Mouse (Mus musculus) gastrocnemius, adult 8-10 months (tissue): ENCODE results near the gene Agbl4. TPM values are rescaled to one million over a fixed set of nuclear protein-coding genes. Genes with fewer than 3 reads are reported as not detected.

Experiments
- DNase-seq, 2 experiments: peaks; one replicate each; pipeline ENCODE4 v3.0.0; 2022; ENCODE audit warnings: low spot score in 2 of 2
- total RNA-seq, 4 experiments: library from RNA; stranded (reverse); gene quantifications; 2 replicates each; pipeline ENCODE4 v1.2.4; 2022

Gene Agbl4
- total RNA-seq, 4 experiments from 2014 or later, result not detected

GRCm38 (mm10) chr4:111256931-111257330 lies 859.5 kb downstream of the Agbl4 start:
- DNase-seq, result no peak

GRCm38 (mm10) chr4:111280936-111281335 lies 883.5 kb downstream of the Agbl4 start:
- no peak for DNase-seq

DNA sequence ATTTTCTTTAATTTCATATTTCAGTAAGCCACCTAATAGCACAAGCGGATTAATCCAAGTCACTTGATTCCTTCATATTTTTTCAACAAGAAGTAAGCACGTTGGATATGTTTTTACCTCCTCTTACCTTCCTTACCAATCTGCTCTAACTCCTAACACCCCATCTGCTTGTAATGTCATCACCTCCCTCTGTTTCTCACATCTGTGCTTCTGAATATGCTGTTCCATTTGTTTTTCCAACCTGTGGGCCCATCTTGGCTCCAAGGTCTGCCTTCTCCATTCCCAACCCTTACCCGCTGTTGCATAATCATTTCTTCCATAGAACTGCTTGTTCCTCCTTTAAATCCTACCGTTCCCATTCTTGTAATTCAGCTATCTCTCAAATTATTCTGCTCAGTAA lies 884.4 kb downstream of the Agbl4 start:
- no peak for DNase-seq

DNA sequence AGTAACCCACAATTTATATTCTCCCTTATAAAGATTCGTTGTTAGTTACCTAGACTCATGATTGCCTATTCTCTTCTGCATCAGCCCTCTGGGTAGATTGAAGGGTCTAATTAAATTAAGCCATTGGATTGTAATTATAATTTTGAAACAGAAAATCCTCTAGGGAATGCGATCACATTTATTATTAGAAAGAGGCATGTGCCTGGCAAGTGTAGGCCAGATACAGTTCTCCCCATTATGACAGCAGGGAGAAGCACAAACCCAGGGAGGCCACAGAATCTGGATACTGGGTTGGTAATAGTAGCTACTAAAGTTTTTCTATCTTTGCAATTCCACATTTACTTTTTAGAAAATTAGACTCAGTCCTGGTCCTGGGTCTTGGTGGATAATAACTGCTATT lies 887.2 kb downstream of the Agbl4 start:
- no peak for DNase-seq

DNA sequence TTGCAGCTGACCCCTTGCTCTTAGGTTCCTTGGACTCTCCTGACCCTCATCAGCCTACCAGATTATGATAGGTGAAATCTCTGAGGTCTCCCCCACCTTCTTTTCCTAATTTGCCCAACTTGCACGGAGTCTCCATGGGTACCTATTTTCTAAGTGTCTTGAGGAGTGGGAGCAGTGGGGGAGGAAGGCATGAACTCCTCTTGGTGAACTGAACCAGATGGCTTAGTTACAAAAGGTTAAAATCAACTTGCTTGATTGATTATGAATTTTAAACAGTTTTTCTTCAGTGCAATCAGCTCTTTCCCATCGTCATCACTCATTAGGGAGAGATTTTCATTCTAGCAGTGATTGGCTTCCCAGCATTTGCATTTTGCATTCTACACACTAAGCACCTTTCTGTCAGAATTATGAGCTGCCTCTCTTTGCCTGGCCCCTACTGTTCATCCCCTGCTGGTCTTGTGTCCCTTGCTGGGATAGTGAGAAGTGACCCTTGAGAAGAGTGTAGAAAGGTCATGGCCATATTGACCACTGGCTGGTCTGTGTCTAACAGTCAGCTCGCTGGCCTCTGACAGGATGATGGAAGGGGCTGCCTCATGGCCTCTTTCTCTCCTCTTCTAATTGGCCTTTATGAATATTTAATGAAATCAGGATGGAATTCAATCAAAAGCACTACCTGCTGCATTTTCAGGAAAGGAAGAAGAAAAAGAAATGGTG lies 897.2 kb downstream of the Agbl4 start:
- no peak for DNase-seq

- DNase-seq, result no peak
Measured at GRCm38 (mm10) chr4:111306518-111306917, 909.1 kb downstream of the Agbl4 start.

DNA sequence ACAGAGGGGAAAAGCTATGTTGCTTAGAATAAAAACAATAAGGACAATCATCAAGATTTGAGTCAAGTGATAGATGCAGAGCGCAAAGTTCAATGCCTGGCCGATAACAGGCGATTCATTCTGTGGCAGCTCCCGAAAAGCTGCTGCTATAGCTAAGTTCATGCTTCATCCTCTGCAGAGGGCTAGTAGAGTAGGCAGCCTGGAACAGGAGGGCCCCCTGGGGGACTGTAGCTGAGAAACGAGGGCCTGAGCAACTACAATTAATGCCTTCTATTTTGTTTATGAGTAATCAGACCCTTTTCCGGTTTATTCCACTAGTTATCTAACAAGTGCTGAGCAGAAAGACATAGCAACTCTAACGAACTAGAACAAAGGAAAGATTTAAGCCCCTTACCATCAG lies 909.7 kb downstream of the Agbl4 start:
- no peak for DNase-seq

- DNase-seq, result no peak
Measured at GRCm38 (mm10) chr4:111307633-111308032, 910.2 kb downstream of the Agbl4 start.

DNA sequence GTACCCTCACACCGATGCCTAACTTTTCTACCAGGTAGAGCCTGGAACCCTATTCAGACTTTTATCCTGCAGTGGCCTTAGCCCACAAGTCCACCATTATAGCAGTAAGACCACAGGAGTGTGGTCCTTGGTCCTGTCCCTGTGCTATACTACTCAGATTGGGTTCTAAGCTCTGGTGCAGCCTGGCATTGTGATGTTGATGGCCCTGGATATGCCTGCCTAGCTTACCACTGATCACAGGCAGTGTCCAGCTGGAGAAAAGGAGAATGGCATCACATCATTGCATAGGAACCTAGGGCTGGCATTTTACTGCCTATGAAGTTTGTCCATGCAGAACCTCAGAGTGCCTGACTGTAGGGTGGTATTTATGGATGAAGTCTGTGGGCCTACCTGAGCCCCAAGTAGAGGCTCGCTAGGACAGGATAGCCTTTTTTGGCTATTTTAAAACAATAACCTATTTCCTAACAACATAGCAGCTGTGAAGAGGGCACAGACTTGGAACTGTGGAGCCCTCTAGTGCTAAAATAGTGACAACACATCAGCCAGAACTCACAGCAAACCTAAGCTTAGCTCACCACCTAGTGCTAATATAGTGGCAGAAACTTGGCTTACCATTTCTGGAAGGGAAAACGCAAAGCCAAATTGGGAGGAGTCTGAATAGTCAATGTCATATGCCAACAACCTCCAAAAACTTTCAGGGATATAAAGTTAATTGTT lies 911.3 kb downstream of the Agbl4 start:
- no peak for DNase-seq

DNA sequence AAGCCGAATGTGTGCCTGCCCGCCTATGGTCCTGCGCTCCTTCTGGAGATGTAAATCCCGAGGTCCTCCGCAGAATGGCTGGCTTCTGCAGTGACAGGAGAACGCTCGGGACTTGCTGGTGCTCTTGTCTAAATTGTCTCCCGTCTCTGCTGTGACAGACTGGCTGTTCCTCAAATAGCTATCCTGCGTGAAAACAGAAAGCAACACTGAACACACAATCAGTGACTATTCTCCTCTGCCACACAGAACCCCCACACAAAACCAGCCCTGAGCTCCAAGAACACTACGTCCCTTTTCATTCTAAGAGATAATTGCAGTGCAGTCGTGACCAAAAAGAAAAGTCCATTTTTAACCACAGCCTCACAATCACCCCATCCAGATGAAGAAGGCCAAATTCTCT lies 929.6 kb downstream of the Agbl4 start:
- no peak for DNase-seq

GRCm38 (mm10) chr4:111327760-111328373 lies 930.4 kb downstream of the Agbl4 start:
- DNase-seq, result no peak

- DNase-seq, result no peak
Measured at GRCm38 (mm10) chr4:111329501-111329900, 932.0 kb downstream of the Agbl4 start.

- no peak for DNase-seq
Measured at GRCm38 (mm10) chr4:111332864-111333263, 935.4 kb downstream of the Agbl4 start.

- no peak for DNase-seq
Measured at GRCm38 (mm10) chr4:111349965-111350364, 952.5 kb downstream of the Agbl4 start.

GRCm38 (mm10) chr4:111350615-111351525 lies 953.4 kb downstream of the Agbl4 start:
- no peak for DNase-seq

- no peak for DNase-seq
Measured at GRCm38 (mm10) chr4:111356584-111357115, 959.2 kb downstream of the Agbl4 start.

GRCm38 (mm10) chr4:111357176-111357575 lies 959.7 kb downstream of the Agbl4 start:
- DNase-seq, result no peak

GRCm38 (mm10) chr4:111364199-111364598 lies 966.7 kb downstream of the Agbl4 start:
- no peak for DNase-seq

DNA sequence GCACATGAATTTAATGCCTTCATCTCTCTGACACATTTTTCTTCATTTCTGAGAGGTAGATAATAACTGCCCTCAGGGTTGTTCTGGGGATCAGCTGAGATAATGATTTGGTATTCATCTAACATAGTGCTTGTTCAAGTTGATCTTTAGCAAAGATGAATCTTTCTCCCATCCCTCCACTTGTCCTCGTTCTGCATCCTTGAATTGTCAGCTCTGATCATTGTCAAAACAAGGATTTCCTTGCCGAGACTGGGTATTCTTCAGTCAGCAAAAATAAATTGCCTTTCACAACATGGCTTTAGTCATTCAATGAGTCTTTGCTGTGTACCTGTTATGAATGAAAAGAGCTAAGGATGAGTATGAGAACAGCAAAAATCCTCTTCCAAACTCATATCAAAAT lies 970.3 kb downstream of the Agbl4 start:
- no peak for DNase-seq

- no peak for DNase-seq
Measured at GRCm38 (mm10) chr4:111377159-111377558, 979.7 kb downstream of the Agbl4 start.

DNA sequence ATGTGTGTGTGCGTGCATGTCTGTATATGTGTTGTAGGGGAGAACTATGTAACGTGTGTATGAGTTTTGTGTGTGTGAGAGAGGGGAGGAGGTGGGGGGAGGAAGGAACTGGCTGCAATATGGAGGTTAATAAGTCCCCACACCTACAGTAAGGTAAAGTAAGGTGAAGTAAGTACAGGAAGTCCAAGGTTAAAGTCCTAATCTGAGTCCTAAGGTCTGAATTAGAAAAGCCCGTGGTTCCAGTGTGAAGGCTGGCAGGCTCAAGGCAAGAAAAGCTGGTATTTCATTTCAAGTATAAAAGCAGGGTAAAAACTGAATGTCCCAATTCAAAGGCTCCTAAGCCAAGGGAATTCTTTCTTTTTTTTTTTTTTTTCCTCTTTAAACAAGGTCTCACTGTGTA lies 980.6 kb downstream of the Agbl4 start:
- DNase-seq, result no peak
